Mouse (Mus musculus): ENCODE results near the gene Aurka.

The Aurka gene

GRCm38 (mm10) chr2:172370411-172371223 is at the start of gene Aurka, which contains the start of gene Cstf1:
Gene Aurka, minus strand, starts transcription at chr2:172370535.
Gene Cstf1, plus strand, starts transcription at chr2:172370681.
- peak; percentile 99 for DNase-seq (ENCODE audit: extremely low read depth, insufficient read length, low spot score)

GRCm38 (mm10) chr2:172418208-172418607 is 47.9 kb upstream of the Aurka start:
- no peak for DNase-seq (ENCODE audit: extremely low read depth, insufficient read length, low spot score)

GRCm38 (mm10) chr2:172416876-172417275 is 46.5 kb upstream of the Aurka start:
- no peak for DNase-seq (ENCODE audit: extremely low read depth, insufficient read length, low spot score)

DNA sequence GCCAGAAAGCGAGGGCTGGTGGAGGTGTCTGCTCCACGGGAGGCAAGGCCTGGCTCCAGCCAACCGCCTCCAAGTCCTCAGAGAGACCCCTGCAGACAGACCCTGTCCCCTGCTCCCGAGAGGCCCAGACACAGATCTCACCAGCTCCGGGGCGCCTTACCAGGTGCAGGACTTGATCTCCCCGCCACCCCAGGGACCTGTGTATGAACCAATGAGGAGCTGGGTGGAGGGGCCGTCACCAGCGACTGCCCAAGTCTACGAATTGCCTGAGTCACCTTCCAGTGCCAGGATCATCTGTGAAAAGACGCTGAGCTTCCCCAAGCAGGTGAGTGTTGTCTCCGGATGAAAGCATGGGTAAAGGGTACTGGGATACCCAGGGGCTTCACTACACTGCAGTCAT is 45.9 kb upstream of the Aurka start:
- DNase-seq (ENCODE audit: extremely low read depth, insufficient read length, low spot score), result no peak

DNA sequence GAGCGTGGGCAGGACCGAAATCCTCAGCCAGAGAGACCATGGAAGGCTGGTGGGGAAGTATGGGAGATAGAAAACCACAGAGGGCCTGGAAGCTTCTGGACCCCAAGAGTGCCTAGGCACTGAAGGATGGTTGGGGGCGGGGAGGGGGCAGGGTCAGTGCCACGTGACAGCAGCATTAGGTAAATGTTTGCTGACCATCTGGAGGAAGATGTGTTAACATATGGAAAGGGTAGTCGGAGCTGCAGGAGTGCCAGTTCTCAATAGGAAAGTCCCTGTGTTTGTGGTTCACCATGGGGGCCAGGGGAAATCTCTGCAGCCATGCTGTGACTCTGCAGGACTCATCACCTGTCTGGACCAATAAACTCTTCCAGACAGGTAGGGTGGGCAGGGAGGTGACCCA is 43.6 kb upstream of the Aurka start:
- no peak for DNase-seq (ENCODE audit: extremely low read depth, insufficient read length, low spot score)

DNA sequence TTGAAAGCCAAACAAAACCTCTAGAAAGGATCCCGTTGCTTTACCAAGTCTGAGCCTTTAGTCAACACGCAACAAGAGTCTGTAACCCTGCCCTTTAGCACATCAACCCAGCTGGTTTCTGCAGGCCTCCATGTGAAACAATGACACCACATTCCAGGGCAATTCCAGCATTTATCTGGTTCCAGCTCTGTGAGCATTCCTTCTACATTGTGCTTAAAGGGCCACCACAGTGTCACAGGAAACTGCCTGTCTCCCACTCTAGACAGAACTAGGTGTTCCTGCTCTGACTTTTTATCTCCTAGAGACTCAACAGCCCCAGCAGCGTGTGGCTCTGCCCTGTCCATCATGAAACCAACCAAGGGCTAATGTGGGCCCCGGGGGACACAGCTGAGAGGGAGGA is 42.9 kb upstream of the Aurka start:
- no peak for DNase-seq (ENCODE audit: extremely low read depth, insufficient read length, low spot score)

DNA sequence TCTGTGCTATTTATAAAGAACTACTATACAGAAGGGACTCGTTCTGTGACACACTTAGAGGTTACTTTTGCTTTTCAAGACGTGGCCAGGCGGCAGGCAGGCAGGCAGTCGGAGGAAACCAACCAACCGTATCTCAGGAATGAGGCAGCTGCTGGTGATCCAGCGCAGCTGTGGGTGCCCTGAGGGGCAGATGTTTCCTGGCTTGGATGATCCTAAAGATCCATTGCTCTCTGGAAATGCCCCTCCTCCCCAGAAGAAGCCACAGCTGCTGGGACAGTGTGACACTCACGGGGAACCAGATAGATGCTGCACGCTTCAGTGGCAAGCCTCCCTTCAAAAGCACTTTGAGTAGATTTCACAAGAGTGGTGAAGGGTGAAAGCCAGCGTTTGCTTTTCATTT is 42.1 kb upstream of the Aurka start:
- no peak for DNase-seq (ENCODE audit: extremely low read depth, insufficient read length, low spot score)

DNA sequence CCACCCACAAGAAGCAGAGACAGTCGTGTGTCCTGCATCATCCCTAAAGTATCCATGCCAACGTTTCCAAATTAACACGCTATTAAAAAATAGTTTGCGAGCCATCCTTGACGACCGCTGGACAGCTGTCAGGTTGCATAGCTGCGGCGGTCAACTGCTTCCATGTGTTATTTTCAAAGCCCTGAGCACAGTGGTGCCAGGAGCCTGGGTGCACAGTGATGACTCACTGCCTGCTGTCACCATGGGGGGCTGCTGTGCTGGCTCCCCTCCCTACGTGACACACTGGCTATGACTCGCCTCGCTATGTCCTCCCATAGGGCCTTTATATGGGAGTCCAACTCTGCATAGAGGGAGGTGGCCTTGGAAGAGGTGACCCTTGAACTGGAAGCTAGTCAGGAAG is 40.8 kb upstream of the Aurka start:
- DNase-seq (ENCODE audit: extremely low read depth, insufficient read length, low spot score), result peak; percentile 62

DNA sequence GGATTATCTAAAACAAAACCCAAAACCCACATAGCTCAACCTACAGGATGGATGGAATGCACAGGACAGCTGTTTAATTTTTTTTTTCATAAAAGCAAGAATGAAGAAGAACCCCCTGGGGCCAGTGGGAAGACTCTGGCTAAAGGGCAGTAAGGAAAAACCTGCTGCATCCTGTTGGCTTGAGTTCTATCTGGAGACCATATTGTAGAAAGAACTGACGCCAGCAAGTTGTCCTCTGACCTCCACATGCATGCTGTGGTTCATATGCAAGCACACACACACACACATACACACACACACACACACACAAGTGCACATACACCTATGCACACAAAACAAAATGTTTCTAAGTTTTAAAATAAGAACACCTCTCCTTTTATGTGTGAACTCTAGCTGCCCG is 40.4 kb upstream of the Aurka start:
- no peak for DNase-seq (ENCODE audit: extremely low read depth, insufficient read length, low spot score)

- DNase-seq (ENCODE audit: extremely low read depth, insufficient read length, low spot score), result no peak
Observed at GRCm38 (mm10) chr2:172407499-172407898, 37.2 kb upstream of the Aurka start.

DNA sequence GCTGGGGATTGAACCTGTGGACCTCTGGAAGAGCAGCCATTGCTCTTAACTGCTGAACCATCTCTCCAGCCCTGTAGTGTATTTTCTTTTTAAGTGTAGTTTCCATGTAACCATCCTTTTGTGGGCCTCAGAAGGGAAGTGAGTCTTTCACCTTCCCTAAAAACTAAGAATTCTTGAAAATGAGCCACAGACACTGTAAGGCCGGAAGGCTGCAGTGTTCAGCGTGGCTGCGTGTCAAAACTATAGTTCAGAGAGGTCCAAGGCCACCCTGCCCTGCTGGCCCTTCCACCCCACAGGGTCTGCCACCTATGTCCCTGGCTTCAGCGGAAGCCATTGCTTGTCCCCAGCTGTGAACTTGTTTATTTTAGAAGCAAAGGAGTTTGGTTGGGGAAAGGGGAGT is 35.8 kb upstream of the Aurka start:
- no peak for DNase-seq (ENCODE audit: extremely low read depth, insufficient read length, low spot score)

DNA sequence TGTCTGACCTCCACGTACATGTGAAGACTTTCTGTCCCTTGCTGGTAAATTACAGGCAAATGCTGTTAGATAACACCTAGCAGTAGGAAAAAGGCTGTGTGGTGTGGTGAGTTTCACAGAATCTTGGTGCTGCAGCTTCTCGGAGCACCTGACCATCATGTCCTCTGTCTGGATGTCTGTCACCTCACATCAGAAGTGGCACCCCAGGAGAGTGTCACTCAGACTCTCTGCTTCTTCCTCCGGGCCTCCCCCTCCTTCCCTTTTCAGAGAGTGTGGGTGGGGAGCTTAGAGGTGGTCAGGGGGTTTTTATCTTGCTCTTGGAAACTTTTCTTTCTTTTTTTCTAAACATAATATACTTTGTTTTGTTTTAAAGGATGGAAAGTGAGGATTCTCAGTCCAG is 34.7 kb upstream of the Aurka start:
- DNase-seq (ENCODE audit: extremely low read depth, insufficient read length, low spot score), result no peak

GRCm38 (mm10) chr2:172404239-172404638 is 33.9 kb upstream of the Aurka start:
- DNase-seq (ENCODE audit: extremely low read depth, insufficient read length, low spot score), result no peak

DNA sequence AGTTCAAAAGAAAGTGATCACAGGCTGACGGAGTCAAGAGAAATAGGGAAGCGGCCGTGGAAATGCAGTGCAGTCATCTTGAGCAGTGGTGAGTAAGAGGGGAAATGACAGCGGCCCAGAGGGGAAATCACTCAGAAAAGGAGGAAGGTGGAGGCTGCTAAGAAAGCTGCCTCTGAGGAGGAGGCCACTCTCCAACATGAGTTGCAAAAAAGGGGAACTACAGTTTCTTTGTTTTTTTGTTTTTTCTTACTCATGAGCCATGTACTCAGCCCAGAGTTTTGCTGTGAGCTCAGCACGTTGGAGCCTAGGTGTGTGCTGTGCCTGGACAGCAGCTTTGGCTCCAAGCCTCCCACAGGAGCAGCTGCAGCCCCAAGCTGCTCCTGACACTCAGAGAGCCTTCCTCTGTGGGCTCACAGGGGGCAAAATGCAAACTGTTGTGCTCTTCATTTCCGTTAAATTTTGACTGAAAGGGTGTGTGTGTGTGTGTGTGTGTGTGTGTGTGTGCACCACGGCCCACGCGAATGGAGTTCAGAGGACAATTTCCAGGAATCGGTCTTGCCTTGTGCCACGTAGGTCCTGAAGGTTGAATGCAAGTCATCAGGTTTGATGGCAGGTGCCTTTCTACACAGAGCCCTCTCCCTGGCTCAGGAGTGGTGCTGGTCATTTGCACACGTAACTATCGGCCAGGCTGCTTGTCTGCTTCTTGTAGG is 30.9 kb upstream of the Aurka start:
- no peak for DNase-seq (ENCODE audit: extremely low read depth, insufficient read length, low spot score)

DNA sequence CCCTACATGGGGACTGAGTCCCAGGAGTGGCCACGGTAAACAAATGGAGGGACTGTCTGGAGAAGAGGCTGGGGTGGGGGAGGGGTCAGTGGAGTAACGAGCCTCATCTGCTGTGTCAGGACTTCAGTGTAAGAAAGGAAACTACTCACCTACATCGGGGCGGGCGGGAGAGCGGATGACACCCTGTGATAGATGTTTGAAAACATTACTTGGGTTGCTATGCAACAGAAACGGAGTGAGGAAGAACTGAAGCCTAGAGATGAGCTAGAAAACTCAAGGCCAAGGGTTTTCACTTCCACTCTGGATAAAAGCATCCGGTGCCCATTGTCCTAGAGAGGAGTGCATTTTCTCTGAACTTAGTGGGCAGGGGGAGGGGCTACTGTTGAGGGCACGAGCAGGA is 29.6 kb upstream of the Aurka start:
- DNase-seq (ENCODE audit: extremely low read depth, insufficient read length, low spot score), result no peak

- DNase-seq (ENCODE audit: extremely low read depth, insufficient read length, low spot score), result no peak
Observed at GRCm38 (mm10) chr2:172395961-172396360, 25.6 kb upstream of the Aurka start.

DNA sequence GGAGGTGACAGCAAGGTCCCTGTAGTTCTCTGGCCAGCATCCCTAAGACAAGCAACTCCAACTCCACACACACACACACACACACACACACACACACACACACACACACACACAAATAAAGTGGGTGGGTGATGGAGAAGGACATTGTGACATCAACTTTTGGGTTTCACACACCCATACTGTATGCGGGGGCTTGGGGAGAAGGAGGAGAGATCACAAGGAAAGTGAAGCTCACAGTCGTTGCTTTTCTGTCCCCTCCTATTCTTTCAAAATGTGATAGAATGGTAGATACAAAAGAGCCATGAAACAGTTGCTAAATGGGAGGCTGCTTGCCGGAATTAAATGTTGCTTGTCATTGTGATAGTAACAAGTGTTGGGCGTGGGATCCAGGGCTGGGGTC is 24.3 kb upstream of the Aurka start:
- no peak for DNase-seq (ENCODE audit: extremely low read depth, insufficient read length, low spot score)

- no peak for DNase-seq (ENCODE audit: extremely low read depth, insufficient read length, low spot score)
Observed at GRCm38 (mm10) chr2:172394052-172394392, 23.7 kb upstream of the Aurka start.

DNA sequence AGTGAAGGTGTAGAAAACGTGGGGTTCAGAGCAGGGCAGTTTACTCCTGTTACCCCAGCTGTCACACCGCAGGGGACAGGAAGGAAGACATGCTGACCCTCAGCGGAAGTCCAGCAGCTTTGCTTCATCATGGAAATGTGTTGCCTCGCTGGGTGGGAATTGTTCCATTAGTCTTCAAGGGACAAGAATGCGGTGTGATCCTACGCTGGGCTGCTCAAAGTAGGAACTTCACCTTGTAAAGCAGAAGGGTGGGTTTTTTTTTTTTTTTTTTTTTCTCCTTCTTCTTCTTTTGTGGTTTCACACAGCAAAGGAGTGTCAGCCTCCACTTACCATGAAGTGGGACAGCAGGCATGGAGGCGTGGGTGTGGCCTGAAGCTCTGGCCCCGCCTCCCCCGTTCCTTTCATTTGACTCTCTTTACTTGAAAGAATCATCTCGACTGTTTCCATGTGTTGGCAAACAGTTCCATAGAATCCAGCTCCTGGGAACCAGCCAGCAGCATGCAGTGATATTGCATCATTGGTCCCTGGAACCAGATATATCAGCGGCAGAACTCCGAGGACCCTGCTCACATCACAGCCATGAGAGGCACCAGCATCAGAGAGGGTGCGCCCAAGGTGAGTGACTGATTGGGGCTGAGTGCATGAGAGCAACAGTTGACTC is 23.2 kb upstream of the Aurka start, which contains the start of gene Cass4:
Gene Cass4 (plus strand): TSS at position 404 of the 661 bp plus-strand sequence.
- DNase-seq (ENCODE audit: extremely low read depth, insufficient read length, low spot score), result no peak

DNA sequence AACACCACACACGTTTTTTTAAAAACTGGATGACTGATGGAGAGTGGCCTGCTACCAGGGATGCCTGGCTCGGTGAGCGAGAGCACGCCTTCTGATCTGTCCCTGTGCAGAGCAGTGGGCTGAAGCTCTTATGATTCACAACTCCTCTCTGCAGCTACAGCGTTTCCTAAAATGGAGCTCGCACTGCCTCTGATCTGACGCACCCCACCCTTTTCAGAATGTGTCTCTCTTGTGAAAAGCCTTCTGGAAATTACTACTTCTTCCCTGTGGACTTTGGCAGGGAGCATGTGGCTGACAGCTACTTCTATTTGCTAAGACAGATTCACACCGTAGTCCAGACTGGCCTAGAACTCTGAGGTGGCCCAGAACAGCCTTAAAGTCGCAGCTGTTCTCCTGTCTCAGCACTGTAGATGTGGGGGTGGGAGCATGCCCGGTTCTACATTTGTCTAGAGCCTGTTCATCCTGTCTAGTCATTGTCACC is 21.7 kb upstream of the Aurka start:
- DNase-seq (ENCODE audit: extremely low read depth, insufficient read length, low spot score), result no peak

DNA sequence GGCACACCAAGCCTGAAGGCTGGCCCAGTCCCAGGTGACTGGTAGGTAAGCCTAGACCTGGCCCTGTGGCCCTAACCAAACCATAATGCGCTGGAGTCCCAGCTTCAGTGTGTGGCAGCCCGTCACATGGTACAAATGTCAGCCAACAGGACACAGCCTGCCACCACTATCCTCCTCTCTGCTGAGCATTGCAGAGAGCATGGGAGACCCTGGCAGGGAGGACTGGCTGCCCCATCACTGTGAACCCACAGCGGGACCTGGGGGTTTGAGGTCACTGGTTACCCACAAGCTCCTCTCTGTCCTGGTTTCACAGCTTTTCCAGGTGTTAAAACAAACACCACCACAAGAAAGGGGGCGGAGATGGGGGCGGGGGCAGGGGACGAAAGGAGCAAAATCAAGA is 20.0 kb upstream of the Aurka start:
- no peak for DNase-seq (ENCODE audit: extremely low read depth, insufficient read length, low spot score)

DNA sequence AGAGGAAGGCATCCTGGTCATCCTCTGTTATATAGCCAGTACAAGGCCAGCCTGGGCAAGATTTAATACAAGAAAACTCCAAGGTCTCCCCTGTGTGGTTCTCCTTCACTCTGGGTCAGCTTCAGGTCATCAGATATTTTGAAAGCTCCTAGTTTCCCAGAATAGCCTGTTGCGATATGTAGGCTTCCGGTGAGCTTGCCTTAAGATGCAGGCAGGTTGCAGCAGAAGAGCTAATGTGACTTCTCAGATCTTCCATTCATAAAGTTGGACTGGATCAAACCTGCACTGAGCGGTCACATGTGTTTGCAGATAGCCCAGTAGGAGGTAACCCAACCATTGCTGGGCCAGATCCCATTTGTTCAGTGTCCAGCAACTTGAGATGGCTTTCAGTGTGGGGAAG is 14.4 kb upstream of the Aurka start:
- no peak for DNase-seq (ENCODE audit: extremely low read depth, insufficient read length, low spot score)
